Mouse (Mus musculus): ENCODE data around the gene Lekr1. TPM values are rescaled to one million over a fixed set of nuclear protein-coding genes. Genes with fewer than 3 reads are reported as not detected.
"Not testable (repeated sequence)": the region's sequence is repeated elsewhere in the genome, so short reads cannot be mapped to it uniquely, and the experiment has no call there.

Gene Lekr1
- polyA plus RNA-seq, 1 experiment from 2014 or later = 9.2 TPM

GRCm38 (mm10) chr3:65723664-65724063 lies 57.6 kb downstream of the Lekr1 start:
- no peaks in the 10 kb centered on the region for H3K9me3 ChIP-seq (ENCODE audit: control insufficient read depth, low read length)
- no peak overlapping the region for H3K9ac ChIP-seq (ENCODE audit: low read length)
- H3K4me2 ChIP-seq (ENCODE audit: low read length) = no peak overlapping the region
- H3K4me1 ChIP-seq (ENCODE audit: control insufficient read depth in 2 of 2, insufficient read depth in 2 of 2, low read length in 2 of 2) = no peaks in the 10 kb centered on the region
- no peak overlapping the region for H3K27ac ChIP-seq (replicated peaks in 1 of 2; ENCODE audit: control insufficient read depth in 1 of 2, insufficient read depth in 1 of 2, low read depth in 2 of 2, low read length in 2 of 2)
- 79% methylated on average over 4 of the region's 4 CpGs for whole genome bisulfite sequencing
- H3K36me3 ChIP-seq (ENCODE audit: control insufficient read depth, insufficient read depth, low read length) = no peaks in the 10 kb centered on the region
- H3K27me3 ChIP-seq (ENCODE audit: control insufficient read depth, insufficient read depth, low read length) = no peaks in the 10 kb centered on the region
- no peak for ATAC-seq (ENCODE audit: insufficient number of reproducible peaks, insufficient read depth, low FRiP score, low read depth)
- H3K4me3 ChIP-seq (ENCODE audit: control insufficient read depth in 1 of 2, insufficient read depth in 1 of 2, low read depth in 1 of 2, low read length in 2 of 2) = no peak overlapping the region

GRCm38 (mm10) chr3:65737816-65738215 lies 71.8 kb downstream of the Lekr1 start:
- H3K4me3 ChIP-seq (ENCODE audit: control insufficient read depth in 1 of 2, insufficient read depth in 1 of 2, low read depth in 1 of 2, low read length in 2 of 2) = no peak overlapping the region
- no peak overlapping the region for H3K9ac ChIP-seq (ENCODE audit: low read length)
- WGBS = 67% methylated on average over 4 of the region's 4 CpGs
- no peaks in the 10 kb centered on the region for H3K9me3 ChIP-seq (ENCODE audit: control insufficient read depth, low read length)
- no peak overlapping the region for H3K27ac ChIP-seq (replicated peaks in 1 of 2; ENCODE audit: control insufficient read depth in 1 of 2, insufficient read depth in 1 of 2, low read depth in 2 of 2, low read length in 2 of 2)
- no peaks in the 10 kb centered on the region for H3K36me3 ChIP-seq (ENCODE audit: control insufficient read depth, insufficient read depth, low read length)
- H3K4me2 ChIP-seq (ENCODE audit: low read length) = no peak overlapping the region
- H3K27me3 ChIP-seq (ENCODE audit: control insufficient read depth, insufficient read depth, low read length) = no peaks in the 10 kb centered on the region
- H3K4me1 ChIP-seq (ENCODE audit: control insufficient read depth in 2 of 2, insufficient read depth in 2 of 2, low read length in 2 of 2) = no peaks in the 10 kb centered on the region
- ATAC-seq (ENCODE audit: insufficient number of reproducible peaks, insufficient read depth, low FRiP score, low read depth) = no peak

- Histone ChIP-seq H3K36me3 (ENCODE audit: control insufficient read depth, insufficient read depth, low read length) (no peaks in the 10 kb centered on the region), H3K4me2 (ENCODE audit: low read length) (no peak overlapping the region), H3K27me3 (ENCODE audit: control insufficient read depth, insufficient read depth, low read length) (no peaks in the 10 kb centered on the region), H3K4me3 (ENCODE audit: control insufficient read depth in 1 of 2, insufficient read depth in 1 of 2, low read depth in 1 of 2, low read length in 2 of 2) (no peak overlapping the region), H3K27ac (replicated peaks in 1 of 2; ENCODE audit: control insufficient read depth in 1 of 2, insufficient read depth in 1 of 2, low read depth in 2 of 2, low read length in 2 of 2) (no peak overlapping the region), H3K9ac (ENCODE audit: low read length) (no peak overlapping the region), H3K4me1 (ENCODE audit: control insufficient read depth in 2 of 2, insufficient read depth in 2 of 2, low read length in 2 of 2) (no peaks in the 10 kb centered on the region), H3K9me3 (ENCODE audit: control insufficient read depth, low read length) (no peaks in the 10 kb centered on the region)
- no peak for ATAC-seq (ENCODE audit: insufficient number of reproducible peaks, insufficient read depth, low FRiP score, low read depth)
- 48% methylated on average over 4 of the region's 4 CpGs for WGBS
These were observed 78.9 kb downstream of the Lekr1 start for GRCm38 (mm10) chr3:65744936-65745335.

- WGBS = 78% methylated on average over 20 of the region's 20 CpGs
- no peaks in the 10 kb centered on the region for H3K36me3 ChIP-seq (ENCODE audit: control insufficient read depth, insufficient read depth, low read length)
- no peaks in the 10 kb centered on the region for H3K27me3 ChIP-seq (ENCODE audit: control insufficient read depth, insufficient read depth, low read length)
- no peak overlapping the region for H3K9ac ChIP-seq (ENCODE audit: low read length)
- no peak for ATAC-seq (ENCODE audit: insufficient number of reproducible peaks, insufficient read depth, low FRiP score, low read depth)
- no peak overlapping the region for H3K27ac ChIP-seq (replicated peaks in 1 of 2; ENCODE audit: control insufficient read depth in 1 of 2, insufficient read depth in 1 of 2, low read depth in 2 of 2, low read length in 2 of 2)
- H3K4me3 ChIP-seq (ENCODE audit: control insufficient read depth in 1 of 2, insufficient read depth in 1 of 2, low read depth in 1 of 2, low read length in 2 of 2) = no peak overlapping the region
- no peaks in the 10 kb centered on the region for H3K9me3 ChIP-seq (ENCODE audit: control insufficient read depth, low read length)
- no peak overlapping the region for H3K4me2 ChIP-seq (ENCODE audit: low read length)
- 0 out of 4 replicates have a peak, but pooled peaks cover 0 to 3% of the 10 kb centered on the region in 2 experiments for H3K4me1 ChIP-seq (ENCODE audit: control insufficient read depth in 2 of 2, insufficient read depth in 2 of 2, low read length in 2 of 2)
These were observed 98.8 kb downstream of the Lekr1 start for GRCm38 (mm10) chr3:65764511-65765508.

GRCm38 (mm10) chr3:65766387-65766786 lies 100.4 kb downstream of the Lekr1 start:
- Histone ChIP-seq H3K9ac (ENCODE audit: low read length) (no peak overlapping the region), H3K27ac (replicated peaks in 1 of 2; ENCODE audit: control insufficient read depth in 1 of 2, insufficient read depth in 1 of 2, low read depth in 2 of 2, low read length in 2 of 2) (no peak overlapping the region), H3K4me1 (ENCODE audit: control insufficient read depth in 2 of 2, insufficient read depth in 2 of 2, low read length in 2 of 2) (0 out of 4 replicates have a peak, but pooled peaks cover 0 to 3% of the 10 kb centered on the region in 2 experiments), H3K27me3 (ENCODE audit: control insufficient read depth, insufficient read depth, low read length) (no peaks in the 10 kb centered on the region), H3K36me3 (ENCODE audit: control insufficient read depth, insufficient read depth, low read length) (no peaks in the 10 kb centered on the region), H3K4me2 (ENCODE audit: low read length) (no peak overlapping the region), H3K9me3 (ENCODE audit: control insufficient read depth, low read length) (no peaks in the 10 kb centered on the region), H3K4me3 (ENCODE audit: control insufficient read depth in 1 of 2, insufficient read depth in 1 of 2, low read depth in 1 of 2, low read length in 2 of 2) (no peak overlapping the region)
- no peak for ATAC-seq (ENCODE audit: insufficient number of reproducible peaks, insufficient read depth, low FRiP score, low read depth)

GRCm38 (mm10) chr3:65767202-65767862 lies 101.3 kb downstream of the Lekr1 start:
- no peaks in the 10 kb centered on the region for H3K36me3 ChIP-seq (ENCODE audit: control insufficient read depth, insufficient read depth, low read length)
- H3K27me3 ChIP-seq (ENCODE audit: control insufficient read depth, insufficient read depth, low read length) = no peaks in the 10 kb centered on the region
- WGBS = 90% methylated on average over 6 of the region's 6 CpGs
- ATAC-seq (ENCODE audit: insufficient number of reproducible peaks, insufficient read depth, low FRiP score, low read depth) = no peak
- H3K4me1 ChIP-seq (ENCODE audit: control insufficient read depth in 2 of 2, insufficient read depth in 2 of 2, low read length in 2 of 2) = 0 out of 4 replicates have a peak, but pooled peaks cover 0 to 3% of the 10 kb centered on the region in 2 experiments
- no peak overlapping the region for H3K4me3 ChIP-seq (ENCODE audit: control insufficient read depth in 1 of 2, insufficient read depth in 1 of 2, low read depth in 1 of 2, low read length in 2 of 2)
- H3K4me2 ChIP-seq (ENCODE audit: low read length) = no peak overlapping the region
- H3K9me3 ChIP-seq (ENCODE audit: control insufficient read depth, low read length) = no peaks in the 10 kb centered on the region
- H3K9ac ChIP-seq (ENCODE audit: low read length) = no peak overlapping the region
- no peak overlapping the region for H3K27ac ChIP-seq (replicated peaks in 1 of 2; ENCODE audit: control insufficient read depth in 1 of 2, insufficient read depth in 1 of 2, low read depth in 2 of 2, low read length in 2 of 2)

GRCm38 (mm10) chr3:65769666-65770065 lies 103.6 kb downstream of the Lekr1 start:
- H3K4me3 ChIP-seq (ENCODE audit: control insufficient read depth in 1 of 2, insufficient read depth in 1 of 2, low read depth in 1 of 2, low read length in 2 of 2); H3K4me2 ChIP-seq (ENCODE audit: low read length); ATAC-seq (ENCODE audit: insufficient number of reproducible peaks, insufficient read depth, low FRiP score, low read depth); H3K27me3 ChIP-seq (ENCODE audit: control insufficient read depth, insufficient read depth, low read length); H3K27ac ChIP-seq (replicated peaks in 1 of 2; ENCODE audit: control insufficient read depth in 1 of 2, insufficient read depth in 1 of 2, low read depth in 2 of 2, low read length in 2 of 2); H3K9ac ChIP-seq (ENCODE audit: low read length); H3K4me1 ChIP-seq (ENCODE audit: control insufficient read depth in 2 of 2, insufficient read depth in 2 of 2, low read length in 2 of 2); H3K36me3 ChIP-seq (ENCODE audit: control insufficient read depth, insufficient read depth, low read length); H3K9me3 ChIP-seq (ENCODE audit: control insufficient read depth, low read length): not testable (repeated sequence)
- 92% methylated on average over 6 of the region's 7 CpGs for WGBS

All from heart, embryonic 14.5 days (tissue).